ENCODE assay signal across 29 mouse cellular contexts in the genomic region with DNA sequence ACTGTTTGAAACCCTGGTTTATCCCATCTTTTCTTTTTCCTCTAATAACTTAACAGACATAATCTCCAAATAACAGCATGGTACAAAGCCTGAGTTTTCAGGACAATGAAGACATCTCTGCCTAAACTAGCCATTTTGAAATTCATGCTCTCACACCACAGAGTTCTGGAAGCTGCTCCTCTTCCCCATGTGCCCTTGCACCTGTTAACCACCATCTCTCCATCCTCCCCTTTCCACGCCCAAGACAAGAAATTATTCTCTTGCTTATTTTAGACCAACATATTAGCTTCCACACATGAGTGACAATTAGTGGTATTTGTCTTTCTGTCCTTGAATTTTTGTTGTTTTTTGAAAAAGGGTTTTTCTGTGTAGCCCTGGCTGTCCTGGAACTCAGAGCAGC.
A peak's percentile ranks its signal among the peaks of the same experiment; 100 is the strongest.
DNase-seq lines count a peak whose midpoint lies in the region; ATAC-seq and TF ChIP-seq lines count a peak whose summit lies in the region.
"Had no signal": no experiment of that assay in that cellular context is flagged by ENCODE, and none has a peak within 500 bp of the region (broad histone marks: within the 10 kb centered on the region; RNA-seq: fewer than 3 reads in every experiment).

No protein-coding gene starts in this region.

- no peak for TF ChIP-seq POLR2A in myocyte (IDR thresholded peaks at IDR 0.05; ENCODE audit: insufficient read length, low read depth)
- no peak for TF ChIP-seq POLR2A in lung, adult 2 months (IDR thresholded peaks at IDR 0.05; ENCODE audit: borderline replicate concordance, extremely low read depth, low read depth, low read length)

- TF ChIP-seq EP300 in liver, postnatal 0 days (IDR thresholded peaks at IDR 0.05; ENCODE audit: low read depth), result no peak
- no peak for TF ChIP-seq EP300 in liver, embryonic 14.5 days (IDR thresholded peaks at IDR 0.05; ENCODE audit: low read depth)

- no peak overlapping the region for H3ac ChIP-seq in myocyte (ENCODE audit: control insufficient read depth, insufficient read length)

- H3K9me3 ChIP-seq in liver, embryonic 12.5 days (replicated peaks), result no peaks in the 10 kb centered on the region
- H3K9me3 ChIP-seq in liver, postnatal 0 days (ENCODE audit: low read length), result no peaks in the 10 kb centered on the region
- H3K9me3 ChIP-seq in liver, embryonic 14.5 days (ENCODE audit: control insufficient read depth, low read length), result no peaks in the 10 kb centered on the region
- H3K9me3 ChIP-seq in liver, embryonic 15.5 days (replicated peaks), result no peaks in the 10 kb centered on the region
- H3K9me3 ChIP-seq: embryonic facial prominence, embryonic 10.5 days; embryonic facial prominence, embryonic 12.5 days; forebrain, embryonic 10.5 days; forebrain, embryonic 12.5 days; G1E had no signal

- H3K27ac ChIP-seq in liver, embryonic 12.5 days, result peak overlapping the region; percentile 51; the same call in 1 of the 2 replicates
- no peak overlapping the region for H3K27ac ChIP-seq in liver, postnatal 0 days (ENCODE audit: low read depth)
- peak overlapping the region; percentile 26; the same call in 1 of the 2 replicates for H3K27ac ChIP-seq in liver, embryonic 14.5 days
- peak overlapping the region; percentile 16; the same call in 1 of the 2 replicates for H3K27ac ChIP-seq in liver, embryonic 15.5 days (replicated peaks)
- H3K27ac ChIP-seq: embryonic facial prominence, embryonic 10.5 days; embryonic facial prominence, embryonic 12.5 days; forebrain, embryonic 10.5 days; forebrain, embryonic 12.5 days had no signal

- H3K4me2 ChIP-seq in liver, embryonic 12.5 days, result no peak overlapping the region
- no peak overlapping the region for H3K4me2 ChIP-seq in liver, postnatal 0 days (ENCODE audit: low read depth, low read length)
- no peak overlapping the region for H3K4me2 ChIP-seq in liver, embryonic 14.5 days (ENCODE audit: low read depth)
- no peak overlapping the region for H3K4me2 ChIP-seq in liver, embryonic 15.5 days
- no peak overlapping the region for H3K4me2 ChIP-seq in myocyte (ENCODE audit: low read depth)
- H3K4me2 ChIP-seq: embryonic facial prominence, embryonic 12.5 days; forebrain, embryonic 12.5 days had no signal

- no peak for ATAC-seq in liver, embryonic 12.5 days
- ATAC-seq in liver, postnatal 0 days, result no peak
- ATAC-seq in liver, embryonic 14.5 days (ENCODE audit: insufficient read depth), result no peak
- ATAC-seq in liver, embryonic 15.5 days (ENCODE audit: insufficient read depth), result no peak
- ATAC-seq: activated CD4-positive, CD25-positive, alpha-beta regulatory T cell, adult 4 months; CD4-positive, CD25-positive, alpha-beta regulatory T cell, adult 4 months; forebrain, embryonic 14.5 days; forebrain, embryonic 16.5 days; Patski had no signal

- 85% methylated on average over 1 of the region's 1 CpGs for WGBS in liver, embryonic 12.5 days (ENCODE audit: insufficient replicate concordance)
- WGBS in liver, postnatal 0 days (ENCODE audit: insufficient replicate concordance), result 92% methylated on average over 1 of the region's 1 CpGs
- WGBS in liver, embryonic 14.5 days (ENCODE audit: insufficient replicate concordance), result 74% methylated on average over 1 of the region's 1 CpGs
- 84% methylated on average over 1 of the region's 1 CpGs for WGBS in liver, embryonic 15.5 days (ENCODE audit: insufficient replicate concordance)
- 94% methylated on average over 1 of the region's 1 CpGs for WGBS in lung, adult 2 months

- no peak for DNase-seq in liver, postnatal 0 days
- DNase-seq in liver, embryonic 14.5 days (ENCODE audit: low read depth in 3 of 3, low spot score in 3 of 3), result no peak
- DNase-seq in liver, result no peak
- no peak for DNase-seq in lung, adult 2 months
- no peak for DNase-seq in cerebellum, adult 9-11 months
- DNase-seq: adrenal gland, adult 8-10 months; adrenal gland, postnatal 14 days; adrenal gland, postnatal 36 days; B cell, adult 2 months; cerebellum, adult 11 months; cerebellum, adult 18-20 months; cerebellum, adult 8-10 months; cerebellum, postnatal 10 days; cerebellum, postnatal 25 days had no signal

- H3K36me3 ChIP-seq in liver, embryonic 12.5 days, result peaks cover 36% of the 10 kb centered on the region
- H3K36me3 ChIP-seq in liver, postnatal 0 days (replicated peaks; ENCODE audit: insufficient read depth, low read length), result peaks cover 9% of the 10 kb centered on the region; the same call in 1 of the 2 replicates
- peaks cover 1% of the 10 kb centered on the region; the same call in 1 of the 2 replicates for H3K36me3 ChIP-seq in liver, embryonic 14.5 days (replicated peaks; ENCODE audit: control insufficient read depth, insufficient read depth, low read depth)
- H3K36me3 ChIP-seq in liver, embryonic 15.5 days (replicated peaks), result peaks cover 31% of the 10 kb centered on the region
- no peaks in the 10 kb centered on the region for H3K36me3 ChIP-seq in myocyte (ENCODE audit: control insufficient read depth, insufficient read depth)
- H3K36me3 ChIP-seq: embryonic facial prominence, embryonic 12.5 days had no signal

- H3K9ac ChIP-seq in liver, embryonic 12.5 days, result no peak overlapping the region
- H3K9ac ChIP-seq in liver, postnatal 0 days (replicated peaks), result no peak overlapping the region
- H3K9ac ChIP-seq in liver, embryonic 14.5 days (replicated peaks), result no peak overlapping the region
- no peak overlapping the region for H3K9ac ChIP-seq in liver, embryonic 15.5 days
- H3K9ac ChIP-seq: embryonic facial prominence, embryonic 12.5 days; forebrain, embryonic 12.5 days had no signal

- H3K4me1 ChIP-seq in liver, embryonic 12.5 days, result peaks cover 65% of the 10 kb centered on the region
- H3K4me1 ChIP-seq in liver, postnatal 0 days (ENCODE audit: insufficient read depth), result peaks cover 24% of the 10 kb centered on the region
- peaks cover 29 to 31% of the 10 kb centered on the region in 2 experiments for H3K4me1 ChIP-seq in liver, embryonic 14.5 days (replicated peaks; ENCODE audit: control insufficient read depth in 2 of 2, insufficient read depth in 2 of 2, low read length in 1 of 2)
- peaks cover 58% of the 10 kb centered on the region for H3K4me1 ChIP-seq in liver, embryonic 15.5 days (replicated peaks)
- peaks cover 2% of the 10 kb centered on the region for H3K4me1 ChIP-seq in lung, adult 2 months (ENCODE audit: control insufficient read depth, insufficient read depth, low read length)
- H3K4me1 ChIP-seq: embryonic facial prominence, embryonic 10.5 days; embryonic facial prominence, embryonic 12.5 days; forebrain, embryonic 10.5 days; forebrain, embryonic 12.5 days had no signal

- no peaks in the 10 kb centered on the region for H3K79me2 ChIP-seq in myocyte (ENCODE audit: control insufficient read depth, insufficient read depth)

- H3K27me3 ChIP-seq in liver, embryonic 12.5 days (replicated peaks), result no peaks in the 10 kb centered on the region
- no peaks in the 10 kb centered on the region for H3K27me3 ChIP-seq in liver, postnatal 0 days (ENCODE audit: insufficient read depth, low read length)
- no peaks in the 10 kb centered on the region for H3K27me3 ChIP-seq in liver, embryonic 14.5 days (ENCODE audit: control insufficient read depth, insufficient read depth, low read length)
- no peaks in the 10 kb centered on the region for H3K27me3 ChIP-seq in liver, embryonic 15.5 days
- H3K27me3 ChIP-seq in myocyte (ENCODE audit: control insufficient read depth, insufficient read depth, insufficient read length), result no peaks in the 10 kb centered on the region
- H3K27me3 ChIP-seq: CH12.LX; embryonic facial prominence, embryonic 12.5 days; forebrain, embryonic 12.5 days; Patski had no signal

- no peak for TF ChIP-seq CTCF in liver, postnatal 0 days (IDR thresholded peaks at IDR 0.05; ENCODE audit: low read depth)
- no peak for TF ChIP-seq CTCF in liver, embryonic 14.5 days (IDR thresholded peaks at IDR 0.05; ENCODE audit: low read depth)
- no peak for TF ChIP-seq CTCF in lung, adult 2 months (IDR thresholded peaks at IDR 0.05; ENCODE audit: insufficient read depth, low read length)

- no peak overlapping the region for H3K4me3 ChIP-seq in liver, embryonic 12.5 days
- H3K4me3 ChIP-seq in liver, postnatal 0 days (ENCODE audit: low read depth, low read length), result no peak overlapping the region
- no peak overlapping the region for H3K4me3 ChIP-seq in liver, embryonic 14.5 days (ENCODE audit: insufficient read depth in 1 of 2, low read depth in 2 of 2, low read length in 2 of 2)
- no peak overlapping the region for H3K4me3 ChIP-seq in liver, embryonic 15.5 days (replicated peaks)
- H3K4me3 ChIP-seq in myocyte, result no peak overlapping the region
- no peak overlapping the region for H3K4me3 ChIP-seq in lung, adult 2 months (replicated peaks; ENCODE audit: extremely low read depth, low read depth, low read length)
- H3K4me3 ChIP-seq: embryonic facial prominence, embryonic 10.5 days; embryonic facial prominence, embryonic 12.5 days; erythroblast, embryonic 14.5 days; forebrain, embryonic 10.5 days; forebrain, embryonic 12.5 days had no signal

TF ChIP-seq in myocyte, 11 proteins besides CTCF, POLR2A, EP300 and RAD21:
- TF ChIP-seq USF1 (IDR thresholded peaks at IDR 0.05; ENCODE audit: low read depth) (no peak), E2F4 (IDR thresholded peaks at IDR 0.05; ENCODE audit: insufficient read depth) (no peak), TCF12 (IDR thresholded peaks at IDR 0.05; ENCODE audit: insufficient read depth, poor library complexity, severe bottlenecking) (peak; percentile 26), MYOD1 (IDR thresholded peaks at IDR 0.05; ENCODE audit: control insufficient read depth in 1 of 3, insufficient read length in 2 of 3, low read depth in 2 of 3) (peak in 2 of 3 experiments; percentile 69 to 70)
TF ChIP-seq in myocyte: peak in this region for 2.
